Mouse (Mus musculus): ENCODE data around the gene Zfp809.
"Not testable (repeated sequence)": the region's sequence is repeated elsewhere in the genome, so short reads cannot be mapped to it uniquely, and the experiment has no call there.

Gene Zfp809

DNA sequence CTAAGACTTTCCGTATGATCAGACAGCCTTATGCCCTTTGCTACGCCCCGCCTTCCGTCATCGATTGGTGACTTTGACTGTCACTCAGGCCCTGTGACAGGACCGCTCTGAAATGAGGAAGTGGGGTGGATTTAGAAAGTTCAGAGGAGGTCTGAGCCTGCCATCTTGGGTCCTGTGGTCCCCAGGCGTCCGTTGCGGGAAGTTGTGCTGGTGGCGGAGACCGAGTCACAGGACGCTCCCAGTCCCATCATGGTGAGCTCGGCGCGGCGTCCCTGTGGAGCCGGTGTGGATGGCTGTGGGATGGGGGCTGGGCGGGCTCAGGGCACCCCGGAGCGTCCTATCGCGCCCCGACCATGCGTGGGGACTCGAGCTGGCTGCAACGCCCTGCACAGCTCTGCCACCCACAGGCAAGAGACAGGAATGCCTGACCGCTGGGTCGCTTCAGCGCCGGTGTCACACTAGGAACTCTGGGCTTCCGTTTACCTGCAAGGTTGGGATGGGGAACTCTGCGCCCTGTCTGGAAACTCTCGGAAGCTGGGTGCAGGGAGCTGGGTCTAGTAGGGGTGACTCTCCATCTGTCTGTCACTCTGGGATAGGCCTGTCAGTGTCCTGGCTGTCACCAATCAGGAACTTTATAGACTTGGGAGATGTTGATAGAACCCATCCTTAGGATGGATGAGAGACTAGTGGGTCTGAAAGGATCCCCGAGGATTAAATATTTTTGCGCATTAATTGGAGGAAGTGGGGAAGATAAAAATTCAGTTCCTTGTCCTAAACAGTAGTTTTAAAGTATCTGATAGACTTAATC, at the start of gene Zfp809:
Zfp809 (plus strand) TSS at position 134 of the 808 bp plus-strand sequence.
- peak; percentile 95 for DNase-seq (ENCODE audit: extremely low spot score, low spot score)

DNA sequence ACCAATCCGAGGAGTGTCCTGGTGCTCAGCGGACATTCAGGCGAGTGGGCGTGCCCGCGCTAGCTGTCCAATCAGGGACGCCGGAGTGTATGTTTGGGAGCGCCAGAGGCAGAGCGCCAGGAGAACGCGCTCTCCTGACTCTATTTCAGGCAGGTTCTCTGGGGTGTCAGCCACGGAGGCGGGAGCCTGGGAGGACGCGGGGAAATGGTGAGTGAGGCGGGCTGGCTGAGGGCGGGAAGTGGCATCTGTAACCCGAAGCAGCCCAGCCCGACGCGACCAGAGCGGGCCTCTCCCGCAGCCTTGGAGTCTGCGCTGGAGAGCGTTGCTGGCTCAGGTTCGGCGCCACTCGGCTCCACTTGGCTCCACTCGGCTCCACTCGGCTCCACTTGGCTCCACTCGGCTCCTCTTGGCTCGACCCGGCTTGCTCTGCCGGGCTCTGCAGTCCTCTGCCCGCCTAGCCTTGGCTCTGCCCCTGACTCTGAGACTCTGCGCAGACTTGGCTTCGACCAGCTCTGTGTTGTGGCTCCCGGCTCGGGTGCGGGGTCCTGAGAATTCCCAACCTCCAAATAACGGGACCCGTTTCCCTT, 37.4 kb upstream of the Zfp809 start, which contains the start of gene Zfp872:
Zfp872 (plus strand) TSS at position 66 of the 587 bp plus-strand sequence.
- peak; percentile 55 for DNase-seq (ENCODE audit: extremely low spot score, low spot score)

DNA sequence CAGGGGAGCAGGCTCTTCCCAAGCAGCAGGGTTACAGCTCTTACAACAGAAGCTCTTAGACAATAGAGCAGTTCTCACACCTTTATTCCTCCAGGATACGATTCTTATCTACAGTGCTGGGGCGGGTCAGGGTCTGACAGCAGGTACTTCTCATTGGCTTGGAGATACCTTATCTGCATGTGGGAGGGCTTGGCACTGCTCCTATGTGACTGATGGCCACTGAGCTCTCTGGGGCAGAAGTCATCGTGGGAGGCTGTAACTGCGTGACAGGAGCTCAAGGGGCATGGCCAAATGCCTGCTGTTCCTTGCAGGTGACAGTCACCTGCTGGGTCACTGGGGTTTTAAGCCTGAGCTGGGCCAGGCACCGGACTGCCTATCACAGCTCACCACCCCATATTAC, 29.1 kb upstream of the Zfp809 start:
- DNase-seq (ENCODE audit: extremely low spot score, low spot score) = no peak

DNA sequence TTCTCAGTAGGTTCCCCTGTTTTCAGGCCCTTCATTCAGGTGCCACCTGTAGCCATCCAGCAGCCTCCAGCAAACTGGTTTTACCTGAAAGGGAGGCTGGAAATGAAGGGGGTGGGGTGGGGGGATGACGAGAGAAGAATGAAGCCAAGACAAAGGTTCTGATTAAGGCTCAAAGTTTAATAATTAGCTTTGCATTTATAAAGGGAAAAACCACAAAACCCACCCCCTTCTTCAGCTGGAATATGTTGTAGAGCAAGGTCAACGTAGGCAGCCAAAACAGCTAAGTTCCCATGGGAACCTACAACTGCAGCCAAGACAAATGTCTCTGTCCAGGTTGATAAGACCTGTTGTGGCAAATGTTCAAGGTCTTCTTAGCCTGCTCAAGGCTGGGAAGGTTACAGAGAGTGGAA, 11.7 kb upstream of the Zfp809 start:
- DNase-seq (ENCODE audit: extremely low spot score, low spot score) = no peak

DNA sequence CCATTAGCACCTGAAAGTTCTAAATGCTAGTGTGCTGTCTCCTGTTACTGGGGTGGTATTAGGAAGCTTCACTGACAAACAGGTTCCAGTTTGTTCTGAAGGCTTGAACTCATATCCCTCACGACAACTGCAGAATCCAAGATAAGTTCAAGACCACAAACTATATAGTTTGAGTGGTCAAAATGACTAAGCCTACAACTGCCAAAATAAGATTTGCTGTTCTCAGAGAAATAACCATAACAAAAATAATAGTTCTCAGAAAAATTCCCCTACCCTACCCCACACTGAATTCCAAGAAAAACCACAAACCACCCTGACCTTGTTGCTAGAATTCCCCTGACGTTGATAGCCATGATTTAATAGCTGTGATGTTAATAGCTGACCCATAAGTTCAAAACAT, 11.0 kb upstream of the Zfp809 start:
- no peak for DNase-seq (ENCODE audit: extremely low spot score, low spot score)

GRCm38 (mm10) chr9:22216705-22217104, 8.8 kb upstream of the Zfp809 start:
- no peak for DNase-seq (ENCODE audit: extremely low spot score, low spot score)

DNA sequence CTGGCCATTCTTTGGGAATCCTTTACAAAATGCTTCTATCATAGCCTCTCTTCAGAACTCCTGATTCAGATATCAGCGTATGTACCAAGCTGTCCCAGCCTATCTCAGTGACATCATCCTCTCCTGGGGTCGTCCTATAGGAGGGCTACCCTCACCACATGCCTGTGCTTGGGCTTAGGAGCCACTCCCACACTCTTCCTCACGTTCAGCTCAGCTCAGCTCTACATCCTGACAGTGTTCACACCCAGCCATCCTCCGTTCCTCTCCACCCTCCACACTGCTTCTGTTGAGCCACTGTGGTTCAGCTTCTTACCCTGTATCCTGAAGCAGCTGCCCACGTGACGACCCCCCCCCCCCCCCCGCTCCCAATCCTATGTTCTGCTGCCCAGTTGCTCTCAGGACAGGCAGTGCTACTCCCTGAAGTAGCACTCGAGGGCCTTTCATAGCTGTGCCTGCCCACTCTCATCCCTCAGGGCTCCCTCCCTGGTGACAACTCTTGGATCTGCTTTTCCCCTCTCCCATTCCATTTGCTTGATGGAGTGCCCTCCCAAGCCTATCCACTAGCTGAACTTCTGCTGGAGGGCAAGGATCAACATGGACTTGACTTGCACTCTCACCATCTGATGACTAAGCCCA, 7.5 kb upstream of the Zfp809 start:
- no peak for DNase-seq (ENCODE audit: extremely low spot score, low spot score)

DNA sequence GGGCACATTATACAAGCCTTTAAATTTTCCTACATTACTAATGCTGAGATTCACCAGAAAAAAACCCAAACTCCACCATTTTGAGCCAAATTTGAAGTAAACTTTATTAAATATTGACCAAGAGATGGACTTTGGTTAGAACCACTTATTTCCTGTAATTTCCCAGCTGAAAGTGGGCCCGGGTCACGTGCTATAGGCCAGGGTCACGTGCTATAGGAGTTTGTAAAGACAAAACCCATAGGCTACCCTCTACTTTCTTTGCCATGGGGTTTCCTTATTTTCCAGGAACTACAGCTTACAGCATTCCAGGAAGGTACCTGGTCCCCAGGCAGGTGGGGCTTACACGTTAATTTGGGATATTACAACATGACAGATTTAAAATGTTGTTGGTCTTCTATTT, 1.4 kb upstream of the Zfp809 start:
- DNase-seq (ENCODE audit: extremely low spot score, low spot score) = no peak

DNA sequence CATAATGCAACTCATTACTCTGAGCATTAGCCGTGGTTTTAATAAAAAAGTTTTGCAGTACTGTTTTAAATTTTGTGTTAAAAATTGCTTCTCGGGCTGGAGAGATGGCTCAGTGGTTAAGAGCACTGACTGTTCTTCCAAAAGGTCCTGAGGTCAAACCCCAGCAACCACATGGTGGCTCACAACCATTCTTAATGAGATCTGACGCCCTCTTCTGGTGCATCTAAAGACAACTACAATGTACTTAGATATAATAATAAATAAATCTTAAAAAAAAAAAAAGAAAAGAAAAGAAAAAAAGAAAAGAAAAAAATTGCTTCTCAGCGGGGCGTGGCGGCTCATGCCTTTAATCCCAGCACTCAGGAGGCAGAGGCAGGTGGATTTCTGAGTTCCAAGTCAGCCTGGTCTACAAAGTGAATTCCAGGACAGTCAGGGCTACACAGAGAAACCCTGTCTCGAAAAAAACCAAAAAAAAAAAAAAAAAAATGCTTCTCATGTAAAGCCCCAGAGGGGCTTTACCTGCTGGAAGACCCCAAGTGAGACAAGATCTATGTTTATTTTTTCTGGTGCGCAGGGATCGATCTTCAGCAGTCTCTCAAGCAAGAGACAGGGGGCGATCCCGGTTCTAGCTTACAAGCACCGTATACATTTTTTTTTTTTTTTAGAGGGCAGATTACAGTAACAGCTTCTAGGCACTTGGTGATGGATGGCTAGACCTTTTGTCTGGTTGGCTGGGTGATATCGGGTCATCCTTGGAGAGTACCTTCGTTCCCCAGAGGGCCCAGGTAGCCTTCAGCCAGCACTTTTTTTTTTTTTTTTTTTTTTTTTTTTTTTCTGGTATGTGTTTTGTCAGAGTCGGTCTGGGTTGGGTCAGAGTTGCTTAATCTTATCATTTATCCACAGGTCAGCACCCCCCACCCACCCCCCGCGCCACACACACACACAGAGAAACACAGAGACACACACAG, 694 bp upstream of the Zfp809 start:
- peak; percentile 54 for DNase-seq (ENCODE audit: extremely low spot score, low spot score)

DNA sequence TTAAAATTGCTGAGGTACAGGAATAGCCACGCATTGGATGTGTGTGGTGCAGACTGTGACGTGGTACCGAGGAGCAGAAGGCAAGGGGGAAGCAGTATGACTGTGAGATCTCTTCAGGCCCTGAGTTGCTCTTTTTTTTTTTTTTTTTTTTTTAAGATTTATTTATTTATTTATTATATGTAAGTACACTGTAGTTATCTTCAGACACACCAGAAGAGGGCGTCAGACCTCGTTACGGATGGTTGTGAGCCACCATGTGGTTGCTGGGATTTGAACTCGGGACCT, 817 bp downstream of the Zfp809 start:
- not testable (repeated sequence) for DNase-seq (ENCODE audit: extremely low spot score, low spot score)

DNA sequence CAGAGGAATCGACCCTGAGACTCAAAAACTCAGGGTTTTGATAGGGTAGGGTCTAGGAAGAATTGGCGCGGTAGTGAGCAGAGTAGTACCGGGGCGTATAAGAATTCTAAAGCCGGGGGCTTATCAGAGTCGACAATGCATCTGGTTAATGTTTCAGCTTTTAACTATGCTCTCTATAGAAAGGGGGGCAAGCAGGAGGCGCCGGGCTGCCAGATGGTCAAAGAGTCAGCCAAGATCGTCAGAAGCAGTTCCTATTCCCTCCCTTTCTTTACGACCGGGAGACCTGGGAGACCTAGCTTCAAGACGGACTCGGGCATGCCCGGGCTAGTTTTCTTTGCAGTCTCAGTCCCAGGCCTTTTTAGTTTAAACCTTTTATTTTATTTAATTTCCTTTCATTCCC, 1.3 kb downstream of the Zfp809 start:
- no peak for DNase-seq (ENCODE audit: extremely low spot score, low spot score)

GRCm38 (mm10) chr9:22229386-22230026, 4.0 kb downstream of the Zfp809 start:
- DNase-seq (ENCODE audit: extremely low spot score, low spot score) = no peak

DNA sequence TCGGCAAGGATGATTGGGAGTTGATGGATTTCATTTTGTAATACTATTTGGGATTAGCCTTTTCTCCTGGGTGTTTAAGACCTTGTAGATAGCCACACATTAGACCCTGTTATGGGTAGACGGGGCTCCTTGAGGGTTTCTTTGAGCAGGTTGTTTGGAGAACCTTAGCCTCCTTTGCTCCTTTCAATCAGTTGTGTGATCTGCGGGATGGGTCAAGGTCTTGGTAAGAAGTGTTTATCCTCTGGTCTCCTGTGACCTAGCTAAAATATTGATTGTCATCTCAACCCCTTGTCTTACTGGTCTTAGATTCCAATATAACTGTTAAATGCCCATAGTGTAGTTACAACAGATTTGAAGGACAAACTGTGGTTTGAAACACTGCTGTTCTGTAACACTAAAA, 4.5 kb downstream of the Zfp809 start:
- DNase-seq (ENCODE audit: extremely low spot score, low spot score) = no peak

- DNase-seq (ENCODE audit: extremely low spot score, low spot score) = no peak
Observed at GRCm38 (mm10) chr9:22230556-22230955, 5.0 kb downstream of the Zfp809 start.

DNA sequence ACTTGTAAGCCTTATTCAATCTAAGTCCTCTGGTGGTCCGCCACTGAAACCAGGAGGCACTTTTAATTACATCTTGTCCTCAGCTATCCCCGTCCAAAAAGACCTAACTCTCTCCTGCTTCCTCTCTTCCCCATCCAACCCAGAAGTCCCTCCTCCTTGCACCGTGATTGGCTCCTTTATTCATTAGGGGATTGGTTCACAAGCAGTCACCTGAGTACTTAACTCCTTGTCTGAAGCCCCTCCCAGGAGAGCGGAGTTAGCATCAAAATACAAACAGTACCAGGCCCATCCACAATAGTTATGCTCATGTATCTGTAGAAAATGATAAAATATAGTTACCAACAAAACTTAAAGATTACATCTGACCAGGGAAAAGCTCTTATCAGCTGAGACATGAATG, 14.5 kb downstream of the Zfp809 start:
- DNase-seq (ENCODE audit: extremely low spot score, low spot score) = no peak

GRCm38 (mm10) chr9:22244242-22244641, 18.7 kb downstream of the Zfp809 start:
- DNase-seq (ENCODE audit: extremely low spot score, low spot score) = no peak

GRCm38 (mm10) chr9:22256579-22256978, 31.1 kb downstream of the Zfp809 start:
- DNase-seq (ENCODE audit: extremely low spot score, low spot score) = no peak

- DNase-seq (ENCODE audit: extremely low spot score, low spot score) = no peak
Observed at GRCm38 (mm10) chr9:22258784-22259183, 33.3 kb downstream of the Zfp809 start.

GRCm38 (mm10) chr9:22259184-22260091, 33.9 kb downstream of the Zfp809 start, which contains the start of gene Zfp599:
Zfp599 (minus strand) TSS chr9:22259895.
- DNase-seq (ENCODE audit: extremely low spot score, low spot score) = peak; percentile 77

- DNase-seq (ENCODE audit: extremely low spot score, low spot score) = no peak
Observed at GRCm38 (mm10) chr9:22260092-22260422, 34.5 kb downstream of the Zfp809 start.

Measured in neural tube, embryonic 10.5 days (tissue).